ENCODE assay signal across 11 mouse cellular contexts in genomic region chr2:158658822-158659221, GRCm38 (mm10). TPM values are rescaled to one million over a fixed set of nuclear protein-coding genes. Genes with fewer than 3 reads are reported as not detected.
DNase-seq lines count a peak whose midpoint lies in the region; ATAC-seq lines count a peak whose summit lies in the region.
"Had no signal": no experiment of that assay in that cellular context is flagged by ENCODE, and none has a peak within 500 bp of the region (broad histone marks: within the 10 kb centered on the region; RNA-seq: fewer than 3 reads in every experiment).

No protein-coding gene starts in this region.

- no peaks in the 10 kb centered on the region for H3K36me3 ChIP-seq in heart, embryonic 13.5 days
- H3K36me3 ChIP-seq in midbrain, embryonic 11.5 days (ENCODE audit: control insufficient read depth, insufficient read depth, low read length): no peaks in the 10 kb centered on the region
- H3K36me3 ChIP-seq: hindbrain, embryonic 15.5 days; neural tube, embryonic 12.5 days had no signal

- peak; percentile 66 to 80 for DNase-seq in lung, adult 18-20 months
- no peak for DNase-seq in lung, postnatal 14 days
- peak; percentile 86 to 91 for DNase-seq in kidney, postnatal 36 days
- peak; percentile 53 to 62 for DNase-seq in natural killer cell, adult 2 months (ENCODE audit: low spot score in 2 of 2)
- DNase-seq in midbrain, embryonic 11.5 days (ENCODE audit: low spot score, missing footprints): no peak
- DNase-seq: cerebellum, adult 8-10 months had no signal

- H3K4me3 ChIP-seq in heart, embryonic 13.5 days: no peak overlapping the region
- H3K4me3 ChIP-seq in midbrain, embryonic 11.5 days (ENCODE audit: low read depth, low read length): no peak overlapping the region
- H3K4me3 ChIP-seq: hindbrain, embryonic 15.5 days; neural tube, embryonic 12.5 days had no signal

- H3K9ac ChIP-seq in heart, embryonic 13.5 days: no peak overlapping the region
- no peak overlapping the region for H3K9ac ChIP-seq in midbrain, embryonic 11.5 days (ENCODE audit: low read length)
- H3K9ac ChIP-seq: hindbrain, embryonic 15.5 days; neural tube, embryonic 12.5 days had no signal

- peaks cover 4% of the 10 kb centered on the region; the same call in 1 of the 2 replicates for H3K4me1 ChIP-seq in heart, embryonic 13.5 days
- H3K4me1 ChIP-seq in midbrain, embryonic 11.5 days (ENCODE audit: control insufficient read depth, insufficient read depth, low read length): no peaks in the 10 kb centered on the region
- H3K4me1 ChIP-seq: hindbrain, embryonic 15.5 days had no signal

- H3K4me2 ChIP-seq in heart, embryonic 13.5 days: no peak overlapping the region
- H3K4me2 ChIP-seq in midbrain, embryonic 11.5 days: no peak overlapping the region
- H3K4me2 ChIP-seq: hindbrain, embryonic 15.5 days; neural tube, embryonic 12.5 days had no signal

- peaks cover 4% of the 10 kb centered on the region; the same call in 1 of the 2 replicates for H3K27me3 ChIP-seq in heart, embryonic 13.5 days (replicated peaks)
- H3K27me3 ChIP-seq in midbrain, embryonic 11.5 days (ENCODE audit: control insufficient read depth, insufficient read depth, low read length): no peaks in the 10 kb centered on the region
- H3K27me3 ChIP-seq: hindbrain, embryonic 15.5 days; neural tube, embryonic 12.5 days had no signal

- ATAC-seq in heart, embryonic 13.5 days (ENCODE audit: extremely low read depth, insufficient number of reproducible peaks, low FRiP score, low TSS enrichment): no peak
- no peak for ATAC-seq in activated CD4-positive, CD25-positive, alpha-beta regulatory T cell, adult 4 months
- ATAC-seq in midbrain, embryonic 11.5 days (ENCODE audit: low FRiP score): no peak
- no peak for ATAC-seq in cerebellum, adult (ENCODE audit: insufficient number of reproducible peaks, low FRiP score, low TSS enrichment)

- 43% methylated on average over 6 of the region's 6 CpGs for WGBS in heart, embryonic 13.5 days
- WGBS in midbrain, embryonic 11.5 days: 69% methylated on average over 6 of the region's 6 CpGs

- H3K9me3 ChIP-seq in heart, embryonic 13.5 days: no peaks in the 10 kb centered on the region
- no peaks in the 10 kb centered on the region for H3K9me3 ChIP-seq in midbrain, embryonic 11.5 days (ENCODE audit: control insufficient read depth, low read length)
- H3K9me3 ChIP-seq: hindbrain, embryonic 15.5 days; neural tube, embryonic 12.5 days had no signal

- peak overlapping the region; percentile 46 for H3K27ac ChIP-seq in heart, embryonic 13.5 days (replicated peaks)
- H3K27ac ChIP-seq in midbrain, embryonic 11.5 days (ENCODE audit: low read depth, low read length): no peak overlapping the region
- H3K27ac ChIP-seq: hindbrain, embryonic 15.5 days; neural tube, embryonic 12.5 days had no signal

RNA-seq across cellular contexts. Expression of gene Ppp1r16b, which starts 6.4 kb away (rescaled TPM):
- polyA plus RNA-seq in heart, embryonic 13.5 days (2015; fragmentation: Nextera tagmentation; extraction: Ambion mirVana): 4.5 and 4.9 TPM in 2 replicates
- 100 to 1,000 TPM; 100 to 110 TPM for polyA plus RNA-seq in activated CD4-positive, CD25-positive, alpha-beta regulatory T cell, adult 4 months (2017; shearing (Covaris generic))
- polyA plus RNA-seq in midbrain, embryonic 11.5 days (2014; fragmentation: Nextera tagmentation; extraction: Ambion mirVana): 3.2 and 3.3 TPM in 2 replicates

RNA-seq across cellular contexts. Expression of gene Actr5, which starts 34.1 kb away (rescaled TPM):
- polyA plus RNA-seq in heart, embryonic 13.5 days (2015; fragmentation: Nextera tagmentation; extraction: Ambion mirVana): 7.2 and 7.6 TPM in 2 replicates
- polyA plus RNA-seq in activated CD4-positive, CD25-positive, alpha-beta regulatory T cell, adult 4 months (2017; shearing (Covaris generic)): 1 to 10 TPM; 3.1 to 3.2 TPM
- polyA plus RNA-seq in midbrain, embryonic 11.5 days (2014; fragmentation: Nextera tagmentation; extraction: Ambion mirVana): 15.3 and 16.0 TPM in 2 replicates

RNA-seq across cellular contexts. Expression of gene Slc32a1, which starts 48.3 kb away (rescaled TPM):
- not detected in 2 replicates for polyA plus RNA-seq in heart, embryonic 13.5 days (2015; fragmentation: Nextera tagmentation; extraction: Ambion mirVana)
- not detected for polyA plus RNA-seq in activated CD4-positive, CD25-positive, alpha-beta regulatory T cell, adult 4 months (2017; shearing (Covaris generic))
- polyA plus RNA-seq in midbrain, embryonic 11.5 days (2014; fragmentation: Nextera tagmentation; extraction: Ambion mirVana): 1.9 and 2.3 TPM in 2 replicates

Comparison
In these comparisons a context has a peak if more than half of its experiments do, and no peak if none do; other contexts are left out.
1. DNase-seq: peak in lung, adult 18-20 months (2 of 2), kidney, postnatal 36 days (2 of 2) and natural killer cell, adult 2 months (2 of 2); none in lung, postnatal 14 days (single experiment) and midbrain, embryonic 11.5 days (single experiment).
2. RNA of gene Ppp1r16b, which starts 6.4 kb away (polyA plus RNA-seq): 100 to 110 TPM in activated CD4-positive, CD25-positive, alpha-beta regulatory T cell, adult 4 months; 4.5 to 4.9 TPM in heart, embryonic 13.5 days and 3.2 to 3.3 TPM in midbrain, embryonic 11.5 days; every median in the first group is over 10 times any median in the second.